Mouse (Mus musculus) embryonic facial prominence, embryonic 11.5 days (tissue): ENCODE data around the gene Inpp5a. TPM values are rescaled to one million over a fixed set of nuclear protein-coding genes. Genes with fewer than 3 reads are reported as not detected.
"Not testable (repeated sequence)": the region's sequence is repeated elsewhere in the genome, so short reads cannot be mapped to it uniquely, and the experiment has no call there.

Experiments
- ATAC-seq: fragments of 200-750 bp; cut with Nextera tagmentation; replicated peaks from 2 replicates; pipeline ENCODE4 v1.8.0; 2017; ENCODE audit warnings: low read depth; ENCODE audit not compliant: insufficient number of reproducible peaks, low FRiP score, low TSS enrichment
- DNase-seq: peaks from one replicate; pipeline ENCODE4 v3.0.0-alpha.2; 2015; ENCODE audit warnings: low spot score
- H3K27ac ChIP-seq: fragments of 300-500 bp; sonication (generic); replicated peaks from 2 replicates; pipeline ENCODE4 v1.5.1; 2014; ENCODE audit warnings: mild to moderate bottlenecking, low read depth, low read length, control low read depth
- H3K27me3 ChIP-seq: fragments of 300-500 bp; sonication (generic); 2 replicates; pipeline ENCODE4 v1.6.1; 2014; ENCODE audit warnings: mild to moderate bottlenecking, low read length, moderate library complexity, mixed read lengths; ENCODE audit not compliant: control insufficient read depth, insufficient read depth
- H3K36me3 ChIP-seq: fragments of 300-500 bp; sonication (generic); replicated peaks from 2 replicates; pipeline ENCODE4 v1.6.1; 2014; ENCODE audit warnings: low read depth, mild to moderate bottlenecking, low read length, moderate library complexity, mixed read lengths; ENCODE audit not compliant: control insufficient read depth, insufficient read depth
- H3K4me1 ChIP-seq: fragments of 300-500 bp; sonication (generic); 2 replicates; pipeline ENCODE4 v1.6.1; 2014; ENCODE audit warnings: low read length, mixed read lengths; ENCODE audit not compliant: control insufficient read depth, insufficient read depth
- H3K4me2 ChIP-seq: fragments of 300-500 bp; sonication (generic); 2 replicates; pipeline ENCODE4 v1.6.1; 2014; ENCODE audit warnings: low read depth, mild to moderate bottlenecking, control low read depth, low read length, moderate library complexity
- H3K4me3 ChIP-seq: fragments of 300-500 bp; sonication (generic); 2 replicates; pipeline ENCODE4 v1.5.1; 2014; ENCODE audit warnings: low read depth, low read length, control low read depth
- H3K9ac ChIP-seq: fragments of 300-500 bp; sonication (generic); replicated peaks from 2 replicates; pipeline ENCODE4 v1.6.1; 2014; ENCODE audit warnings: mild to moderate bottlenecking, control low read depth, low read length
- H3K9me3 ChIP-seq: fragments of 300-500 bp; sonication (generic); replicated peaks from 2 replicates; pipeline ENCODE4 v1.6.1; 2016; ENCODE audit warnings: mild to moderate bottlenecking, low read length, inconsistent platforms, mixed read lengths; ENCODE audit not compliant: control insufficient read depth
- WGBS: fragments of 180-500 bp; shearing (Covaris S2); extraction: QIAGEN DNeasy Blood & Tissue Kit; methylation state at CpG from one replicate; pipeline ENCODE4 v1.1.7; 2014; 5-methylcytosine and 5-hydroxymethylcytosine counted together
- polyA plus RNA-seq: library from polyadenylated mRNA; unstranded; fragments of >200 nt; fragmentation: Nextera tagmentation; extraction: Ambion mirVana; gene quantifications from 2 replicates; pipeline ENCODE4 v1.2.1, GENCODE M21; 2014

Inpp5a gene
- polyA plus RNA-seq, 1 experiment from 2014 or later = 28.4 TPM

- DNase-seq = no peak
- H3K4me3 ChIP-seq = no peak overlapping the region
- no peaks in the 10 kb centered on the region for H3K27me3 ChIP-seq
- H3K27ac ChIP-seq = no peak overlapping the region
- no peaks in the 10 kb centered on the region for H3K9me3 ChIP-seq
- no peaks in the 10 kb centered on the region for H3K36me3 ChIP-seq
- ATAC-seq = no peak
- H3K4me2 ChIP-seq = no peak overlapping the region
- H3K9ac ChIP-seq = no peak overlapping the region
- WGBS = 84% methylated on average over 5 of the region's 5 CpGs
- no peaks in the 10 kb centered on the region for H3K4me1 ChIP-seq
These were observed 21.0 kb downstream of the Inpp5a start for GRCm38 (mm10) chr7:139409903-139410302.

DNA sequence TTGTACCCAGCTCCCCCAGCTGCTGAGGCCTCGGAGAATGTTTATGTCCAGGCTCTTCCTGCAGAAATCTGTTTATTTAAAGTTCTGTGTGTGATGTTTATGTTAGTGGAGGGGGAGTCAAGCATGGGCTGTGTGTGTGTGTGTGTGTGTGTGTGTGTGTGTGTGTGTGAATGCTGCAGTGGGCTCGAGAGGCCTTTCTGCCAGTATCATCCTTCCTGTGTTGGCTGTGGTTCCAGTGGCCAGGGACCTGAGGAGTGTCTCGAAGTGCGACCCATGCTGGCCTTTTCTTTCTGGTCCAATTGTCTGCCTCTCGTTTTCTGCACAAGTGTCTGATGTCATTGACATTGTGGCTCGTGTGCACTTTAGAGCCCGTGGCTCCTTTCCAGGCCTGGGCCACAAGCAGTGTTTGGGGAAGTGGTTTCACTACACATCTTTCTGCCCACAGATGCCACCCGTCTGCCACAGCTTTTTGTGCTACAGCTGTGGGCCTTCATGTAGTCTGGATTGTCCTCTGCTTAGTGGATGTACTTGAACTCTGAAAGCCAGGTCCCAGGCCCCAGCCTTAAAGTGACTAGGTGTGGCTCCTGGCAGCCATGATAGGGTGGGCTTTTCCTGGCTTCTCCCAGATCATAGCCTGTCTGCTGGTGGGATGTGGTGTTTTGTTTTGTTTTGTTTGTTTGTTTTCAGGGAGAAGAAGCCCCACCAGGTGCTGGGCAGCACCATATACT lies 23.5 kb downstream of the Inpp5a start:
- DNase-seq (peak; percentile 7), ATAC-seq (no peak)
- Histone ChIP-seq H3K4me2 (no peak overlapping the region), H3K4me3 (no peak overlapping the region), H3K9ac (no peak overlapping the region), H3K36me3 (no peaks in the 10 kb centered on the region), H3K4me1 (no peaks in the 10 kb centered on the region), H3K27ac (no peak overlapping the region), H3K9me3 (no peaks in the 10 kb centered on the region), H3K27me3 (no peaks in the 10 kb centered on the region)
- 64% methylated on average over 8 of the region's 8 CpGs for WGBS

GRCm38 (mm10) chr7:139413400-139413799 lies 24.5 kb downstream of the Inpp5a start:
- no peaks in the 10 kb centered on the region for H3K4me1 ChIP-seq
- H3K27ac ChIP-seq = no peak overlapping the region
- no peaks in the 10 kb centered on the region for H3K9me3 ChIP-seq
- no peak overlapping the region for H3K9ac ChIP-seq
- H3K4me2 ChIP-seq = no peak overlapping the region
- H3K36me3 ChIP-seq = no peaks in the 10 kb centered on the region
- ATAC-seq = no peak
- WGBS = 82% methylated on average over 3 of the region's 3 CpGs
- no peak overlapping the region for H3K4me3 ChIP-seq
- no peaks in the 10 kb centered on the region for H3K27me3 ChIP-seq
- no peak for DNase-seq

DNA sequence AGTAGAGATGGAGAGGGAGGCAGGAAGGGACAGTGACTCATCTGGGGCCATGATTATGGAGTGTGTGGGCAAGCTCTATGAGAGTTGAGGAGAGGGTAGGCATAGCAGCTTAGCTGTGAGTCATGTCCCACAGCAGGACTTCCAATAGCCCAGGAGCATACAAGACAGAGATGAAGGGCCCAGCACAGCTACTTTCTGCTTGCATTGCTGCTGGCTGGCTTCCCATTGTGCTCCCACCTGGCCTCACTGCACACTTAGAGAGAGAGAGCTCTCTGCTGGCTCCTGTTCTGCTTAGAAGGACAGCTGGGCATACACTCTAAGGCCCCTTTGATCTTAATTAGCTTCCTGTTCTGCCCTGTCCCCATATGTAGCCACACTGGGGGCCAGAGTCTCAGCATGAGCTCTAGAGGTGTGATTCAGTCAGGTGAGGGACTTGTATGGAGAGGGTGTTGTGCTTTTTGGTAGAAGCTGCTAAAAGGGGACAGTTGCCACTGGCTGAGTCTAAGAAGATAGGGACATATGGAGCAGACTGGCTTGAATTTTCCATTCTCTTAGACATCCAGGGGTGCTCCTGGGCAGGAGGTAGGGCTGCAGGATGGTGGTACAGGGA lies 26.8 kb downstream of the Inpp5a start:
- no peak overlapping the region for H3K4me2 ChIP-seq
- no peaks in the 10 kb centered on the region for H3K9me3 ChIP-seq
- DNase-seq (no peak), ATAC-seq (no peak)
- H3K4me1 ChIP-seq = no peaks in the 10 kb centered on the region
- H3K27me3 ChIP-seq = no peaks in the 10 kb centered on the region
- H3K36me3 ChIP-seq = no peaks in the 10 kb centered on the region
- no peak overlapping the region for H3K4me3 ChIP-seq
- H3K27ac ChIP-seq = no peak overlapping the region
- H3K9ac ChIP-seq = no peak overlapping the region

DNA sequence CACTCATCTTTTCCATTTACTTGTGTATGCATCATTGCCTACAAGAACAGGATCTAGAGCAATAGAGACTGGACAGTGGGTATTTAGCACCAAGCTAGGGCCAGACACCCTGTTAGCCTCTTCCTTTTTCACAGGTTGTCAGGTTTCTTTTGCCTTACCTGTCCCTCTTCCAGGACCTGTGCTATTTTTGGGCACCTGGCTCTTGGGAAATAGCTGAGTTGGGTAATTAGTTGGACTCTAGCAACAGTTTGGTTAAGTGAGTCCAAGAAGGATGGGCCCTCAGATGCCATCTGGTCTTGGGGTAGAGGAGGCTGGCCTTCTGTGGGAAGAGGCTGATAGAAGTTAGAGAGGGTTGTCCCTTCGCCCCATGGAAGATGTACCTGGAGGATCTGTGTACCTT lies 29.5 kb downstream of the Inpp5a start:
- no peak overlapping the region for H3K9ac ChIP-seq
- H3K4me1 ChIP-seq = no peaks in the 10 kb centered on the region
- ATAC-seq (no peak), DNase-seq (no peak)
- no peak overlapping the region for H3K27ac ChIP-seq
- no peak overlapping the region for H3K4me3 ChIP-seq
- no peaks in the 10 kb centered on the region for H3K27me3 ChIP-seq
- no peaks in the 10 kb centered on the region for H3K9me3 ChIP-seq
- WGBS = 80% methylated on average over 1 of the region's 1 CpGs
- H3K36me3 ChIP-seq = no peaks in the 10 kb centered on the region
- H3K4me2 ChIP-seq = no peak overlapping the region

DNA sequence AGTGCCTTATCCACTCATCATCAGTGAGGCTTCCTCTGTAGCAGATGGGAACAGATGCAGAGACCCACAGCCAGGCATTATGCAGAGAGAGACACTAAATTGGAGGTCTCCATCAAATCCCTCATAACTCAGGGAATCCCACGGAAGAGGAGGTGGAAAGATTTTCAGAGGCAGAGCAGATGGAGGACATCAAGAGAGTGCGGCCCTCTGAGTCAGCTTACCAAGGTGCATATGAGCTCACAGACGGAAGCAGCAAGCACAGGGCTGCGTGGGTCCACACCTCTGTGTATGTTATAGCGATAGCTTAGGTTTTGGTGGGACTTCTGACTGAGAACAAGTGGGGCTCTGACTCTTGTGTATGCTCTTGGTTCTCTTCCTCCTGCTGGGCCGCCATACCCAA lies 33.9 kb downstream of the Inpp5a start:
- Histone ChIP-seq H3K27me3 (no peaks in the 10 kb centered on the region), H3K36me3 (no peaks in the 10 kb centered on the region), H3K4me2 (no peak overlapping the region), H3K9me3 (no peaks in the 10 kb centered on the region), H3K4me3 (no peak overlapping the region), H3K27ac (no peak overlapping the region), H3K4me1 (no peaks in the 10 kb centered on the region), H3K9ac (no peak overlapping the region)
- ATAC-seq (no peak), DNase-seq (no peak)
- 95% methylated on average over 6 of the region's 6 CpGs for WGBS

- Histone ChIP-seq H3K27me3 (no peaks in the 10 kb centered on the region), H3K9me3 (no peaks in the 10 kb centered on the region), H3K4me3 (no peak overlapping the region), H3K27ac (no peak overlapping the region), H3K36me3 (no peaks in the 10 kb centered on the region), H3K4me1 (no peaks in the 10 kb centered on the region), H3K4me2 (no peak overlapping the region), H3K9ac (no peak overlapping the region)
- 83% methylated on average over 5 of the region's 5 CpGs for WGBS
- DNase-seq = no peak
- no peak for ATAC-seq
These were observed 45.4 kb downstream of the Inpp5a start for GRCm38 (mm10) chr7:139434095-139434830.

- not testable (repeated sequence) for ATAC-seq, H3K4me3 ChIP-seq, H3K9ac ChIP-seq, H3K27ac ChIP-seq, H3K9me3 ChIP-seq, H3K36me3 ChIP-seq, H3K27me3 ChIP-seq, DNase-seq, H3K4me1 ChIP-seq, H3K4me2 ChIP-seq
- WGBS = 98% methylated on average over 2 of the region's 2 CpGs
These were observed 46.0 kb downstream of the Inpp5a start for GRCm38 (mm10) chr7:139434931-139435330.
